Mouse (Mus musculus): ENCODE data around the gene Lpin1. TPM values are rescaled to one million over a fixed set of nuclear protein-coding genes. Genes with fewer than 3 reads are reported as not detected.
A peak's percentile ranks its signal among the peaks of the same experiment; 100 is the strongest.

The Lpin1 gene
- polyA plus RNA-seq, 1 experiment from 2014 or later, result 3.1 TPM

DNA sequence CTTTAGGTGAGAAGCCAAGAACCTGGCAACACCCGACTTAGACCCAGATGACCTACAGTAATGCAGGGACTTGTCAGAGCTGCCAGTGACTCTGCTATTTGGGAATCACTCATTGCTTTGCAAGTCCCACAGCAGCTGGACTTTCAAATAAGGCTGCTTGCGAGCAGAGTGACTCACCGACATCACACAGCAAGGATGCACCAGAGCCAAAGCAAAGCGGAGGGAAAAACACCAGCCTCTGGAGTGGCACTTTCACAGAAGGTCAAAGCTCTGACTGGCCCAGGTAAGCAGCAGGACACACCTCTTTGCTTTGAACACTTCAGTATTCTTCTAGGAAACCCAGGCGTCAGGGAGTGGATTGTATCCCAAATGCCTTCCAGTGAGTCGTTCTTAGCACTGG lies 25.1 kb upstream of the Lpin1 start:
- Histone ChIP-seq H3K4me2 (replicated peaks; ENCODE audit: low read depth) (no peak overlapping the region), H3K4me3 (ENCODE audit: low read depth, low read length) (no peak overlapping the region), H3K27me3 (replicated peaks; ENCODE audit: control insufficient read depth, insufficient read depth, low read length) (no peaks in the 10 kb centered on the region), H3K27ac (ENCODE audit: low read depth, low read length) (no peak overlapping the region), H3K4me1 (replicated peaks; ENCODE audit: control insufficient read depth, insufficient read depth, low read length) (no peaks in the 10 kb centered on the region), H3K36me3 (ENCODE audit: control insufficient read depth, insufficient read depth) (no peaks in the 10 kb centered on the region), H3K9me3 (ENCODE audit: control insufficient read depth) (no peaks in the 10 kb centered on the region), H3K9ac (ENCODE audit: low read depth, low read length) (no peak overlapping the region)
- no peak for ATAC-seq
- 67% methylated on average over 6 of the region's 6 CpGs for WGBS
- TF ChIP-seq CTCF (IDR thresholded peaks at IDR 0.05; ENCODE audit: low read depth), result no peak

- WGBS, result 51% methylated on average over 14 of the region's 14 CpGs
- H3K36me3 ChIP-seq (ENCODE audit: control insufficient read depth, insufficient read depth), result no peaks in the 10 kb centered on the region
- TF ChIP-seq CTCF (IDR thresholded peaks at IDR 0.05; ENCODE audit: low read depth), result peak; percentile 85
- ATAC-seq, result no peak
- no peaks in the 10 kb centered on the region for H3K4me1 ChIP-seq (replicated peaks; ENCODE audit: control insufficient read depth, insufficient read depth, low read length)
- H3K9ac ChIP-seq (ENCODE audit: low read depth, low read length), result no peak overlapping the region
- no peak overlapping the region for H3K27ac ChIP-seq (ENCODE audit: low read depth, low read length)
- no peak overlapping the region for H3K4me2 ChIP-seq (replicated peaks; ENCODE audit: low read depth)
- no peaks in the 10 kb centered on the region for H3K27me3 ChIP-seq (replicated peaks; ENCODE audit: control insufficient read depth, insufficient read depth, low read length)
- no peaks in the 10 kb centered on the region for H3K9me3 ChIP-seq (ENCODE audit: control insufficient read depth)
- H3K4me3 ChIP-seq (ENCODE audit: low read depth, low read length), result no peak overlapping the region
These were observed 23.5 kb upstream of the Lpin1 start for GRCm38 (mm10) chr12:16634075-16634813.

GRCm38 (mm10) chr12:16633235-16633634 lies 22.5 kb upstream of the Lpin1 start:
- Histone ChIP-seq H3K4me2 (replicated peaks; ENCODE audit: low read depth) (no peak overlapping the region), H3K27me3 (replicated peaks; ENCODE audit: control insufficient read depth, insufficient read depth, low read length) (no peaks in the 10 kb centered on the region), H3K9me3 (ENCODE audit: control insufficient read depth) (no peaks in the 10 kb centered on the region), H3K36me3 (ENCODE audit: control insufficient read depth, insufficient read depth) (no peaks in the 10 kb centered on the region), H3K4me1 (replicated peaks; ENCODE audit: control insufficient read depth, insufficient read depth, low read length) (no peaks in the 10 kb centered on the region), H3K27ac (ENCODE audit: low read depth, low read length) (no peak overlapping the region), H3K4me3 (ENCODE audit: low read depth, low read length) (no peak overlapping the region), H3K9ac (ENCODE audit: low read depth, low read length) (no peak overlapping the region)
- WGBS, result 66% methylated on average over 6 of the region's 6 CpGs
- no peak for TF ChIP-seq CTCF (IDR thresholded peaks at IDR 0.05; ENCODE audit: low read depth)
- ATAC-seq, result no peak

GRCm38 (mm10) chr12:16631423-16631822 lies 20.7 kb upstream of the Lpin1 start:
- Histone ChIP-seq H3K27me3 (replicated peaks; ENCODE audit: control insufficient read depth, insufficient read depth, low read length) (no peaks in the 10 kb centered on the region), H3K4me2 (replicated peaks; ENCODE audit: low read depth) (no peak overlapping the region), H3K9ac (ENCODE audit: low read depth, low read length) (no peak overlapping the region), H3K9me3 (ENCODE audit: control insufficient read depth) (no peaks in the 10 kb centered on the region), H3K4me1 (replicated peaks; ENCODE audit: control insufficient read depth, insufficient read depth, low read length) (no peaks in the 10 kb centered on the region), H3K27ac (ENCODE audit: low read depth, low read length) (no peak overlapping the region), H3K4me3 (ENCODE audit: low read depth, low read length) (no peak overlapping the region), H3K36me3 (ENCODE audit: control insufficient read depth, insufficient read depth) (no peaks in the 10 kb centered on the region)
- ATAC-seq, result no peak
- 92% methylated on average over 2 of the region's 2 CpGs for WGBS
- TF ChIP-seq CTCF (IDR thresholded peaks at IDR 0.05; ENCODE audit: low read depth), result no peak

DNA sequence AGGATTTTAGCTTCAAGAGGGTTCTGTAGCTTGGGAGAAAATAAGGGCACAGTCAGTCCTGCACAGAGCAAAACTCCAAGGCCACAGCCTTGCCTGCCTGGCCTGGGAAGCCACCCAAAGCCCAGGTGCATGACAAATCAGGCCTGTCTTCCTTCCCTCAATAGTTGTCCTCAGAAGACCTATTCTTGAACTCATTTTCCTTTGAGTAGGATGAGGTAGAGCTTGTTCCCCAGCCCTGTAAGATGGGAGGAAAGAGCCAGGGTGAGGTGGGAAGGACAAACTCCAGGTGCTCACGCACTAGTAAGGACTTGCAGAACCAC lies 20.1 kb upstream of the Lpin1 start:
- WGBS, result 95% methylated on average over 1 of the region's 1 CpGs
- no peaks in the 10 kb centered on the region for H3K27me3 ChIP-seq (replicated peaks; ENCODE audit: control insufficient read depth, insufficient read depth, low read length)
- no peaks in the 10 kb centered on the region for H3K9me3 ChIP-seq (ENCODE audit: control insufficient read depth)
- no peak overlapping the region for H3K27ac ChIP-seq (ENCODE audit: low read depth, low read length)
- H3K36me3 ChIP-seq (ENCODE audit: control insufficient read depth, insufficient read depth), result no peaks in the 10 kb centered on the region
- no peak overlapping the region for H3K4me3 ChIP-seq (ENCODE audit: low read depth, low read length)
- no peak overlapping the region for H3K9ac ChIP-seq (ENCODE audit: low read depth, low read length)
- no peaks in the 10 kb centered on the region for H3K4me1 ChIP-seq (replicated peaks; ENCODE audit: control insufficient read depth, insufficient read depth, low read length)
- no peak for TF ChIP-seq CTCF (IDR thresholded peaks at IDR 0.05; ENCODE audit: low read depth)
- ATAC-seq, result no peak
- no peak overlapping the region for H3K4me2 ChIP-seq (replicated peaks; ENCODE audit: low read depth)

DNA sequence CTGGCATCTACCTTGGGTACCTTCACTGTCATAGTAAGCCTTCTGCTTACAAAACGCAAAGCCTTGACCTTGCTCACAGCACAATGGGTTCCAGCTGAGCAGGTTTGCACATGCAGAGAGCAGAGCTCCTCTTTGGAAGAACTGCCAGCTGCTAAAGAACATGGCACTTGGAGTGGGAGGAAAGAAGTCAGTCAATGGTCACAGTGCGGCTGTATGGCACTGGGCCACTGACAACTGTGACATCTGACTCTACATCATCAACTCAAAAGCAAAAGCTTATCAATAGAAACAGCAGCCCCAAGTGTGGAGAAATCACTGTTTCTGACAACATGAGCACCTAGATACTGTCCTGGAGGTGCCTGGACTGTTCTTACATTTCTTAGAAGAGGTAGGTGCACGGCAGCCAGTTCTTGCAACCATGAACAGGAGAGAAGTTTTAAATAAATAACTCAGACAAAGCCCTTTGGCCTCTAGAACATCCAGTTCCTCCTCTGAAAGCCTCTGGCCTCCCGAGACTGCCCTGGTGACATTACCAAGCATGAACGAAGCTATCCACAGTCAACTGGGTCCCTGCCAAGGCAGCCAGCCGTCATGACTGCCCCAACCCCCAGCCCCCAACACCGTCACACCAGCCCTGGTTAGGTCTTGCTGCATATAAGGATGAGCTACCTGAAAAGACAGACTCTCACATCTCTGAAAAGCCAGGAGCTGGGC lies 19.5 kb upstream of the Lpin1 start:
- ATAC-seq, result no peak

More for the DNA sequence above, 19.5 kb upstream of the Lpin1 start:
- WGBS, result 53% methylated on average over 7 of the region's 7 CpGs
- no peak for TF ChIP-seq CTCF (IDR thresholded peaks at IDR 0.05; ENCODE audit: low read depth)
- no peak overlapping the region for H3K4me3 ChIP-seq (ENCODE audit: low read depth, low read length)
- H3K9ac ChIP-seq (ENCODE audit: low read depth, low read length), result no peak overlapping the region
- no peaks in the 10 kb centered on the region for H3K4me1 ChIP-seq (replicated peaks; ENCODE audit: control insufficient read depth, insufficient read depth, low read length)
- H3K27me3 ChIP-seq (replicated peaks; ENCODE audit: control insufficient read depth, insufficient read depth, low read length), result no peaks in the 10 kb centered on the region
- H3K36me3 ChIP-seq (ENCODE audit: control insufficient read depth, insufficient read depth), result no peaks in the 10 kb centered on the region
- H3K4me2 ChIP-seq (replicated peaks; ENCODE audit: low read depth), result no peak overlapping the region
- H3K27ac ChIP-seq (ENCODE audit: low read depth, low read length), result no peak overlapping the region
- H3K9me3 ChIP-seq (ENCODE audit: control insufficient read depth), result no peaks in the 10 kb centered on the region
